Mouse (Mus musculus): ENCODE measurements around the gene Hip1. TPM values are rescaled to one million over a fixed set of nuclear protein-coding genes. Genes with fewer than 3 reads are reported as not detected.

Gene Hip1
- 10 to 100 TPM; 14.7 to 17.2 (median 16.0) TPM for total RNA-seq (2022)

GRCm38 (mm10) chr5:135544865-135545797 is at the start of gene Hip1:
TSS of gene Hip1 (minus strand) at chr5:135545120.
- peak; percentile 99 to 100 for DNase-seq (ENCODE audit: low spot score in 2 of 2)

GRCm38 (mm10) chr5:135589996-135590784 is 45.3 kb upstream of the Hip1 start:
- no peak for DNase-seq (ENCODE audit: low spot score in 2 of 2)

GRCm38 (mm10) chr5:135587764-135588163 is 42.8 kb upstream of the Hip1 start:
- no peak for DNase-seq (ENCODE audit: low spot score in 2 of 2)

DNA sequence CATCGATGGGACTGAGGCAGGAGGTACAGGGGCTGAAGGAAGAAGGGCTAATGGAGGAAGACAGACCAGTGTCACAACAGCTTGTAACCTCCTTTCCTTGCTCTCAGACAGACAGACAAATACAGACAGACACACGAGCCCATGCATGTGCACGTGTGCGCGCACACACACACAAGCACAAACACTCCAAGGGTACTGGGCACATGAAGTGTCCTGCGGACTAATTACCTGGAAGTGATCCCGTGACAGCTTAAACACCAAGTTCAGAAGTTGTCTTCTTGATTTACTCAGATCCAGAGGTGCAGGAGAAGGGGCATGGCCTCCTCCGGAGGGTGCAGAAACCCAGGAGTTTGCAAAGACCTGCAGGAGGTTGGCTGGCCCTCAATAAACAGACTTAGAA is 40.8 kb upstream of the Hip1 start:
- no peak for DNase-seq (ENCODE audit: low spot score in 2 of 2)

GRCm38 (mm10) chr5:135582330-135582729 is 37.4 kb upstream of the Hip1 start:
- no peak for DNase-seq (ENCODE audit: low spot score in 2 of 2)

DNA sequence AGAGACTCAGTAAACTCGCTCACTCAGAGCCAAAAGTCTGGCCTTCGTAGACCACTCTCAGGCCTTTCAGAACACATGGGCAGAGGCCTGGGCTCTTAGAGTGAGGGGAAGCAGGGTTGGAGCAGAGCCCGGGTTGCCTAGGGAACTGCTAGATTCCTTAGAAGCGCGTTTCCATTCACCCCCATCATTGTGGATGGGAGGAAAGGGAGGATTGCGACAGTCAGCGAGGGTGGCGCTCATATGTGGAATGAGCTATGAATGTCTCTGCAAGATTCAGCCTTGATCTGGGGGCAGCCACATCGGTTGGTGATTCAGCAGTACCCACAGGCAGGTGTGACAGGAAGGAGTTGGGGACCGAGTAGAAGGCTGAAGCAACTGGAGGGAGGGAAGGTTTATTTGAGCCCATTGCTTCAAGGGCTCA is 34.4 kb upstream of the Hip1 start:
- no peak for DNase-seq (ENCODE audit: low spot score in 2 of 2)

DNA sequence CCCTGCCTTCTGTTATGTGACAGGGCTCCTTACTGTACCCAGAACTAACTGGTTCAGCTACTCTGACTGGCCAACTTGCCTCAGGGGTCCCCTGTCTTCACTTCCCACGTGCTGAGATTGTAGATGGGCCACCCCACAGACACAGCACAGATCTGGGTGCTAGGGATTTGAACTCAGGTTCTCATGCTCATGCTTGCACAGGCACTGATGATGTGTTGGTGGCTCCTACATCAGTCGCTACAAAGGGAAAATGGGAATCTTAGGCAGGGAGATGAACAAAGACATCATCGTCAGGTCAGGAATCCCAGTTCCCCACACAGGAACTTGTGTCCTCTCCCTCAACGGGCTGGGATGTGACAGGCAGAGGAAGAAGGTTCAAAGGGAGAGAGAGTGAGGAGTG is 31.1 kb upstream of the Hip1 start:
- DNase-seq (ENCODE audit: low spot score in 2 of 2), result no peak

- DNase-seq (ENCODE audit: low spot score in 2 of 2), result no peak
These were observed 28.1 kb upstream of the Hip1 start, which contains the start of gene Ccl24 for GRCm38 (mm10) chr5:135573006-135573405. TSS of gene Ccl24 (minus strand) at chr5:135573049.

- no peak for DNase-seq (ENCODE audit: low spot score in 2 of 2)
These were observed 23.8 kb upstream of the Hip1 start for GRCm38 (mm10) chr5:135568698-135569097.

GRCm38 (mm10) chr5:135567556-135568265 is 22.8 kb upstream of the Hip1 start:
- no peak for DNase-seq (ENCODE audit: low spot score in 2 of 2)

GRCm38 (mm10) chr5:135563469-135563868 is 18.5 kb upstream of the Hip1 start, which contains the start of gene Ccl26:
TSS of gene Ccl26 (minus strand) at chr5:135563569.
- no peak for DNase-seq (ENCODE audit: low spot score in 2 of 2)

GRCm38 (mm10) chr5:135557671-135558070 is 12.8 kb upstream of the Hip1 start:
- DNase-seq (ENCODE audit: low spot score in 2 of 2), result no peak

- DNase-seq (ENCODE audit: low spot score in 2 of 2), result no peak
These were observed 12.1 kb upstream of the Hip1 start for GRCm38 (mm10) chr5:135557051-135557450.

GRCm38 (mm10) chr5:135556259-135556658 is 11.3 kb upstream of the Hip1 start:
- no peak for DNase-seq (ENCODE audit: low spot score in 2 of 2)

- no peak for DNase-seq (ENCODE audit: low spot score in 2 of 2)
These were observed 6.7 kb upstream of the Hip1 start for GRCm38 (mm10) chr5:135551591-135551990.

DNA sequence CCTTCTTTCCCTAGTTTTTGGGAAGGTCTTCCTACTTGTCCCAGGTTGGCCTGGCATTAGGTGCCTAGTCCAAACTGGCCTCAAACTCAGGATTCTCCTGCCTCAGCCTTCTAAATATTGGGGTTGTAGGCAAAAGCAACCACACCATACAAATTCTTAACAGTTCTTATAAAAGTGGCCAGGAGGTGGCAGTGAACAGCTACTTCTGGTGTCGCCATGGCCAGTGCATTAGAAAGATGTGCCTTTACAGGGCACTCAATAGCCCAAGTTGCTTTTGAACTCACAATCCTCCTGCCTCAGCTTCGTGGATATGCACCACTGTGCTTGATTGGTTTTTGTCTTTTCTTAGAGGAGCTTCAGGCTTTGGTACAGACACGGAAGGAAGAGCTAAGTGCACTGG is 6.0 kb upstream of the Hip1 start:
- no peak for DNase-seq (ENCODE audit: low spot score in 2 of 2)

DNA sequence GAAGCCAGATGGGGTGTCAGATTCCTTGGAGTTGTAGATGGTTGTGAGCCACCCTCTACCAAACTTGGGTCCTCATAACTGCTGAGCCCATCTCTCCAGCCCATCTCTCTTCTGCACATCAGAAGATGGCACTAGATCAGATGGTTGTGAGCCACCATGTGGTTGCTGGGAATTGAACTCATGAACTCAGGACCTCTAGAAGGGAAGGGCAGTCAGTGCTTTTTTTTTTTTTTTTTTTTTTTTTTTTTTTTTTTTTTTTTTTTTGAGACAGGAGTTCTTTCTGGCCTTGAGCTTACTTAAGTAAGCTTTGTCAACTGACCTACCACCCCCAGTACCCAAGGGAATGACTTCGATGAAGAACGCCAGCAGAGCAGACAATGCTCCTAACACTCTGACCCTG is 3.1 kb upstream of the Hip1 start:
- DNase-seq (ENCODE audit: low spot score in 2 of 2), result no peak

DNA sequence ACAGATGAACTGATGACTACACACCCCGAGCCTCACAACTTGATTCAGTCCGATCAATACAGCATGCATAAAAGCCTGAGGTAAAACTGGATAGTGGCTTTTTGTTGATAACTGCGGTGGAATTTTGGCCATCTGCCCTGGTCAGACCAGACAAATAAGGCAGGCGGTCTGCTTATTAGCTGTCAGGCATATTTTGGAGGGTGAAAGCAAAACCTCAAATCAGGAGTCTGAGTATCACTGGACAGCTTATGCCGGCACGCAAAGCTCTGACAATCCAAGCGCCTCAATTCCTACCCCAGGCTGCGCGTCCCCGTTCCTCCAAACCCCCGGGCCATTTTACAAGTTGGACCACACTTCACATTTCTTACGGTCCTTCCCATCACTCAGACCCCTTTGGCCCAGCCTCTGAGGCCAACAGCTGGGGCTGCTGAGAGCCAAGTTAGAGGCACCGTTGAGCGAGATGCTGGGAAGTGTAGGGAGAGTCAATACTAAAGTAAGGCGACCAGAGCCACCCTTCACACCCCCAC is 825 bp downstream of the Hip1 start:
- DNase-seq (ENCODE audit: low spot score in 2 of 2), result peak in 1 of 2 experiments; percentile 13

DNA sequence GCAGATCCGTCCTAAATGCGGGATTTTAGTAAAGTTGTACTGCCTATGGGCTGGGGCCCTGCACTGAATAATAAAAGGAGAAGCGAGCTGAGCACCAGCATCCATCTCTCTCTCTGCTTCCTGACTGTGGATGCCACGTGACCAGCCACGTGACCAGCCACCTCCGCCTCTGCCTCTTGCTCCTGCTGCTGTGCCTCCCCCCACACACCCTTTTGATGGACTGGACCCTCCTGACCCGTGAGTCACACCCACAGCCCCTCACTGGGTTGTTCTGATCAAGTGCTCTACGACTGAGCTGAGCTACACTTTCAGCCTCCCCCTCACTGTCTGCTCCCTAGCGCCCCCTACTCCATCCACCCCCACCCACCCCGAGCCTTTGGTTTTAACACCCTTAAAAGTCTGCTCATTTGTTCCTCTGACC is 7.1 kb downstream of the Hip1 start:
- DNase-seq (ENCODE audit: low spot score in 2 of 2), result no peak

DNA sequence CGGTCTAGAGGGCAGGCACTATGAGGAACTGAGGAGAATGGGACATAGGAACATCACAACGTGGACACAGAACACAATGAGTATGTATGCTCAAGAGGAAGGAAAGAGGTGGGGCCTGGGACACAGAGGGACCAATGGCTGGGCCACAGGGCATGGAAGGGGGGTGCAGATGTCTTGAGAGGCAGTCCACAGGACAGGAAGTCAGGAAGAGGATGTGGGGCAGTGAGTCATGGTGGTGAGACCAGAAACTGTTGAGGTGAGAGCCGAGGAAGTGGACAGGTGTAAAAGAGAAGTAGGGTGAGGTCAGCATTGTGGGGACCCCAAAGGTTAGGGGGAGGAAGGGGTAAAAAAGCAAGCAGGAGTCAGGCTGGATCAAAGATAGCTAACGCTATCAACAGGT is 7.6 kb downstream of the Hip1 start:
- DNase-seq (ENCODE audit: low spot score in 2 of 2), result no peak

- DNase-seq (ENCODE audit: low spot score in 2 of 2), result no peak
These were observed 9.1 kb downstream of the Hip1 start for GRCm38 (mm10) chr5:135535867-135536266.
